Mouse (Mus musculus): ENCODE measurements around the gene Neil3. TPM values are rescaled to one million over a fixed set of nuclear protein-coding genes. Genes with fewer than 3 reads are reported as not detected.
"Not testable (repeated sequence)": the region's sequence is repeated elsewhere in the genome, so short reads cannot be mapped to it uniquely, and the experiment has no call there.

Gene Neil3
- polyA plus RNA-seq, 1 experiment from 2014 or later, result 3.6 TPM

DNA sequence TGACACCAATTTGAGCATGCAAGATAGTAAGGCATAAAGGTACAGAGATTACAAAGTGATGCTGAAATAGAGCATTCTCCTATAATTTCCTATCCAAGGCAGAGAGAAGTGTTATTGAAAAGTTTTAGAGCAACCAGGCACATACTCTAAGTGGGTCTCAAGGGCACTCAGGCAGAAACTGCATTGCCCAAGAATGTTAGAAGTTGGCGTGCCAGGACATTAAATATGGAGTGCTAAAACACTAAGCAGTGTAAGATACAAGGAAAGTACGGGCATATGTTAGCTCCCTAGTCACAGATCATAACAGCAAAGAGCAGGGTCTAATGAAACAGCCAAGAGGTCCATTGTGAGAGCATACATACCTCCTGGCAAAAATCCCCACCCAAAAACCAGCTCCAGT lies 65.3 kb downstream of the Neil3 start:
- Histone ChIP-seq H3K9me3 (ENCODE audit: control insufficient read depth, low read length) (no peaks in the 10 kb centered on the region), H3K4me3 (replicated peaks; ENCODE audit: low read length) (no peak overlapping the region), H3K36me3 (replicated peaks; ENCODE audit: control insufficient read depth, insufficient read depth) (no peaks in the 10 kb centered on the region), H3K27me3 (ENCODE audit: control insufficient read depth, insufficient read depth, low read length) (no peaks in the 10 kb centered on the region), H3K9ac (no peak overlapping the region), H3K4me2 (replicated peaks) (no peak overlapping the region), H3K27ac (no peak overlapping the region), H3K4me1 (replicated peaks; ENCODE audit: control insufficient read depth, insufficient read depth, low read length) (no peaks in the 10 kb centered on the region)
- no peak for ATAC-seq (ENCODE audit: low FRiP score)
- DNase-seq (ENCODE audit: low spot score), result no peak
- WGBS, result 88% methylated on average over 2 of the region's 2 CpGs

DNA sequence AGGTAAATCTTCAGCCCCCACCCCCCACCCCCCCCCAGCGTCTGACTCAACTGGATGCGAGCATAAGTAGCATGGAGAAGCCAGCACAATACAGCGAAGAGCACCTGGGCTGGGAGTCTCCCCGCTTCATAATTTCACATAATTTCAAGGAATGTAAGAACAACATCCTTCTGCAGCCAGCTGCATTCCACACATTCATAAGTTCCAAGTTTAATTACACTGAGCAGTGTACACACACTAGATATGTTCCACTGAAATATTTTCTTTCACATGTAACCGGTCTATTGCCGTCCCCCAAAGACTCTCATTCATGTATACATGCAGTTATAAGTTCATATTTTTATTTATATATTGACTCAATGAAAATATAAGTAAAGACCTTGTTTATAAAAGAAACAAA lies 72.6 kb downstream of the Neil3 start:
- DNase-seq (ENCODE audit: low spot score), result no peak
- Histone ChIP-seq H3K27ac (no peak overlapping the region), H3K36me3 (replicated peaks; ENCODE audit: control insufficient read depth, insufficient read depth) (no peaks in the 10 kb centered on the region), H3K9me3 (ENCODE audit: control insufficient read depth, low read length) (no peaks in the 10 kb centered on the region), H3K4me1 (replicated peaks; ENCODE audit: control insufficient read depth, insufficient read depth, low read length) (no peaks in the 10 kb centered on the region), H3K4me3 (replicated peaks; ENCODE audit: low read length) (no peak overlapping the region), H3K27me3 (ENCODE audit: control insufficient read depth, insufficient read depth, low read length) (no peaks in the 10 kb centered on the region), H3K9ac (no peak overlapping the region), H3K4me2 (replicated peaks) (no peak overlapping the region)
- 87% methylated on average over 6 of the region's 6 CpGs for WGBS
- ATAC-seq (ENCODE audit: low FRiP score), result no peak

DNA sequence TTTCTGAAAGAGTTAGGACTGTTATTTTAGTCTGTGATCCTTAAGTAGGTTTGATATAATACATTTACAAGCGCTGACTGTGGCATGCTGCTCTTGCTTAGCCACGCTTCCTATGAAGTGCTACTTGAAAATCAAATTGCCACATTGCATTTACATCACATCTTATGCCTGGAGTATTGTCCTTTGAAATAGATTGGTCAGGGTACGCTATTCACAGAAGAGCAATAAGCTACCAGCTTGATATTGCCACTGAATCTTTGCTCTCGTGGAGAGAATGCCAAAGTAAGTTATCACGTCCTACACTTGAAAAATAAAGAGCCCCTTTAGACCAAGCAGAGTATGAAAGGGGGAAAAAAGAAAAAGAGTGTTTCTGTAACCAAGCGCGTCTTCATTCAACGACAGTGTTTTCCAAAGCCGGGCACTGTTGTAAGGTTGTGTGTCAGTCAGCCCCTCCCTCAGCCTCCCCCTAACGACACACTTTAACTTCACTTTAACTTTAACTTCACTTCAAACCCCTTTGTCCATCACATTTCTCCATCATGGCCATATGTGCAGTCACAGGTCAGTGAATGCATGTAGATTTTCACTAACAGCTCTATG lies 76.3 kb downstream of the Neil3 start:
- DNase-seq (ENCODE audit: low spot score) (no peak), ATAC-seq (ENCODE audit: low FRiP score) (no peak)
- no peak overlapping the region for H3K9ac ChIP-seq
- no peak overlapping the region for H3K4me3 ChIP-seq (replicated peaks; ENCODE audit: low read length)
- 52% methylated on average over 10 of the region's 10 CpGs for WGBS
- H3K27ac ChIP-seq, result no peak overlapping the region
- no peaks in the 10 kb centered on the region for H3K9me3 ChIP-seq (ENCODE audit: control insufficient read depth, low read length)
- no peaks in the 10 kb centered on the region for H3K27me3 ChIP-seq (ENCODE audit: control insufficient read depth, insufficient read depth, low read length)
- no peak overlapping the region for H3K4me2 ChIP-seq (replicated peaks)
- H3K4me1 ChIP-seq (replicated peaks; ENCODE audit: control insufficient read depth, insufficient read depth, low read length), result no peaks in the 10 kb centered on the region
- H3K36me3 ChIP-seq (replicated peaks; ENCODE audit: control insufficient read depth, insufficient read depth), result no peaks in the 10 kb centered on the region

DNA sequence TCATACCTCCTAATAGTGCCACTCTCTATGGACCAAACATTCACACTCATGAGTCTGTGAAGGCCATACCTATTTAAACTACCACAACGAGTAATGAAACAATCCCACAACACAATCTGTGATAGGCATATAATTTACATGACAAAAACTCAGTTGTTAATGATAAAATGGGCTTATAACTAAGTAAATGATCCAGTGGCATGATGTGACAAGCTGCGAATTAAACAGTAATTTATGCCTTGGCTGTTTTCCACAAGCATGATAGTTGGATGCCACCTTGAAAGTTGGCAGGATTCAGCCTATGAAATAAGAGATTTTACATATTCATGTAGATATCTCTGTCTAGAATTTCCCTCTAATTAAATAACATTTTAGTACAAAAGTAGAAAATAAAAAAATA lies 99.3 kb downstream of the Neil3 start:
- H3K27me3 ChIP-seq (ENCODE audit: control insufficient read depth, insufficient read depth, low read length), result no peaks in the 10 kb centered on the region
- no peak overlapping the region for H3K9ac ChIP-seq
- ATAC-seq (ENCODE audit: low FRiP score) (no peak), DNase-seq (ENCODE audit: low spot score) (no peak)
- H3K4me2 ChIP-seq (replicated peaks), result no peak overlapping the region
- no peak overlapping the region for H3K27ac ChIP-seq
- WGBS, result 67% methylated on average over 2 of the region's 2 CpGs
- no peak overlapping the region for H3K4me3 ChIP-seq (replicated peaks; ENCODE audit: low read length)
- H3K4me1 ChIP-seq (replicated peaks; ENCODE audit: control insufficient read depth, insufficient read depth, low read length), result no peaks in the 10 kb centered on the region
- no peaks in the 10 kb centered on the region for H3K36me3 ChIP-seq (replicated peaks; ENCODE audit: control insufficient read depth, insufficient read depth)
- no peaks in the 10 kb centered on the region for H3K9me3 ChIP-seq (ENCODE audit: control insufficient read depth, low read length)

DNA sequence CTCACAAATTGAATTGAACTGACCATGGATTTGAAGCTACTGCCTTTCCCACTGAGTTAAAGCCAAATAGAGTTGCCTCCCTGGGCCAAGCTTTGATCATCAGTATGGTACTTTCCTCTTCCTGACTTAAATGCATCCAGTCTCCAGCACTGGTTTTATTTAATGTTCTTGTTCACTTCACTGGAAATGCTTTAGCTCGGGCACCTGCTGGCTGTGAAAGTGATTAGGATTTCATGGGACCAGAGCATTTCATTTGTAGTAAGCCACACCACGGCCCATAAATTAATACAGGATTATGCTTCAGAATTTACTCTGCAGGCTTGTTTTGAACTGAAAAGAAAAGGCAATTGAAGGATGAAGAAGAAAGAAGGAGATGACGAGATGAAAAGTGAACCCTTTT lies 100.8 kb downstream of the Neil3 start:
- H3K4me1 ChIP-seq (replicated peaks; ENCODE audit: control insufficient read depth, insufficient read depth, low read length); H3K9me3 ChIP-seq (ENCODE audit: control insufficient read depth, low read length); H3K4me2 ChIP-seq (replicated peaks); H3K36me3 ChIP-seq (replicated peaks; ENCODE audit: control insufficient read depth, insufficient read depth); DNase-seq (ENCODE audit: low spot score); H3K4me3 ChIP-seq (replicated peaks; ENCODE audit: low read length); H3K9ac ChIP-seq; H3K27me3 ChIP-seq (ENCODE audit: control insufficient read depth, insufficient read depth, low read length); ATAC-seq (ENCODE audit: low FRiP score); H3K27ac ChIP-seq: not testable (repeated sequence)
- WGBS, result 56% methylated on average over 3 of the region's 3 CpGs

Other genes with a start within 250 kb of the Neil3 start
- 14.6 and 17.1 TPM in 2 replicates for gene Aga, start 127.3 kb downstream of the Neil3 start, polyA plus RNA-seq (2014; fragmentation: Nextera tagmentation; extraction: Ambion mirVana)